Mouse (Mus musculus): ENCODE measurements at regions not wholly inside any gene's neighbourhood (a gene's known extent, or its start where the extent isn't known, plus 50 kb on each side); places are given as distances from the start of the nearest gene placed in this dataset.

DNA sequence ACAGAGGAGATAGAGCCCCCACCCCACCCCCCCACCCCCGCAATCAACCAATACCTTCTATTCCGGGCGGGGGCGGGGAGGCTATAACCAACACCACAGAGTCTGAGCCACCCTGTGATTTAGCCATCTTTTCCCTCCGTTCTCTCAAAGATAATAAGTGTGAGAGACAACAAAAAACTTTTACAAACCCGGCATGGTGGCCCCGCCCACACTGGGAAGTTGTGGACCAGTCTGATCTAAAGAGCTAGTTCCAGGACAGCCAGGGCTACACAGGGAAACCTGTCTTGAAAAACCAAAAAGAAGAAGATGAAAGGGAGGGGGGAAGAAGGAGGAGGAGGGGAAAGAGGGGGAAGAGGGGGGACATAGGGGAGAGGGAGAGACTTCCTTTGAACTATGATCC lies 67.7 kb downstream of the Lao1 start:
- no peak for DNase-seq (ENCODE audit: low read depth, low spot score)
- Histone ChIP-seq H3K27ac (ENCODE audit: control insufficient read depth, low read depth, low read length) (no peak overlapping the region), H3K4me3 (ENCODE audit: control insufficient read depth in 1 of 2, insufficient read depth in 1 of 2, low read depth in 2 of 2, low read length in 2 of 2) (no peak overlapping the region)

DNA sequence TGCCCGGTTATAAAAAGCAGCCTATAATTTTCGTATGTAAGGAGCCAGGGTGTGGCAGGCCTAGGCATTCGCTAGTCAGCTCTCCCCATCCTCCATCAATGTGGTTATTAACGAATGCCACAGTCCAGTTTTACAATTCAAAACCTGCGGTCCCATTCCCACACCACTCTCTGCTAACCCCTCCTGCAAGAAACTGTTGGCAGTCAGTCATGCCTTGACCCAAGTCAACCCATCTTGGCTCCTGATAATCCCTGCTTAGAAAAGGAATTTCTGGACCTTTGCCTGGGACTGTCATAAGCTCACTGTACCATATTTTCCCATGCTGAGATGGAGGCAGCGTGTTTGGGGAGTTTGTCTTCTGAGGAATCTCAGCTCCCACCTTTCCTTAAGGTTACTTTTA lies 68.4 kb downstream of the Lao1 start:
- Histone ChIP-seq H3K79me2 (ENCODE audit: control insufficient read depth, insufficient read depth, low read length, poor library complexity) (no peaks in the 10 kb centered on the region), H3K9ac (ENCODE audit: control insufficient read depth, low read depth, low read length, poor library complexity, severe bottlenecking) (no peak overlapping the region), H3K4me1 (ENCODE audit: control insufficient read depth in 1 of 2, insufficient read depth in 2 of 2, low read length in 2 of 2) (no peaks in the 10 kb centered on the region), H3K27me3 (ENCODE audit: control insufficient read depth in 1 of 2, insufficient read depth in 2 of 2, low read length in 2 of 2) (peaks cover 13 to 17% of the 10 kb centered on the region in 2 experiments), H3K27ac (ENCODE audit: control insufficient read depth, low read depth, low read length) (no peak overlapping the region), H3K36me3 (ENCODE audit: control insufficient read depth in 1 of 2, insufficient read depth in 2 of 2, low read length in 2 of 2) (no peaks in the 10 kb centered on the region), H3K4me3 (ENCODE audit: control insufficient read depth in 1 of 2, insufficient read depth in 1 of 2, low read depth in 2 of 2, low read length in 2 of 2) (no peak overlapping the region), H3K9me3 (replicated peaks; ENCODE audit: insufficient read depth, low read length) (no peaks in the 10 kb centered on the region)
- TF ChIP-seq CTCF (IDR thresholded peaks at IDR 0.05 in 2 of 3, conservative IDR thresholded peaks at IDR 0.05 in 1 of 3; ENCODE audit: control insufficient read depth in 1 of 3, insufficient read depth in 1 of 3, low read depth in 2 of 3, low read length in 3 of 3, poor library complexity in 1 of 3, severe bottlenecking in 1 of 3), result no peak
- TF ChIP-seq POLR2AphosphoS2 (IDR thresholded peaks at IDR 0.05; ENCODE audit: low read length), result no peak
- TF ChIP-seq SMC3 (IDR thresholded peaks at IDR 0.05; ENCODE audit: low read depth, low read length), result no peak
- TF ChIP-seq ZC3H11A (IDR thresholded peaks at IDR 0.05; ENCODE audit: low read depth, low read length), result no peak
- TF ChIP-seq TAL1 (IDR thresholded peaks at IDR 0.05; ENCODE audit: low read length), result no peak
- no peak for TF ChIP-seq EP300 (IDR thresholded peaks at IDR 0.05; ENCODE audit: low read depth in 1 of 2, low read length in 2 of 2)
- TF ChIP-seq ZMIZ1 (IDR thresholded peaks at IDR 0.05; ENCODE audit: low read depth, low read length), result no peak
- no peak for TF ChIP-seq GATA1 (IDR thresholded peaks at IDR 0.05; ENCODE audit: low read depth, low read length)
- TF ChIP-seq GABPA (IDR thresholded peaks at IDR 0.05; ENCODE audit: low read depth, low read length), result no peak
- TF ChIP-seq MXI1 (IDR thresholded peaks at IDR 0.05; ENCODE audit: low read depth, low read length), result no peak
- TF ChIP-seq ZNF384 (IDR thresholded peaks at IDR 0.05; ENCODE audit: low read depth, low read length), result no peak
- TF ChIP-seq ETS1 (IDR thresholded peaks at IDR 0.05; ENCODE audit: low read depth, low read length), result no peak
- no peak for TF ChIP-seq JUND (IDR thresholded peaks at IDR 0.05; ENCODE audit: low read depth, low read length)
- no peak for TF ChIP-seq POLR2AphosphoS5 (IDR thresholded peaks at IDR 0.05; ENCODE audit: borderline replicate concordance, low read depth, low read length)
- no peak for TF ChIP-seq NRF1 (IDR thresholded peaks at IDR 0.05; ENCODE audit: insufficient read depth, low read depth, low read length, poor library complexity, severe bottlenecking)
- TF ChIP-seq MAX (IDR thresholded peaks at IDR 0.05; ENCODE audit: low read length), result no peak
- no peak for TF ChIP-seq ZKSCAN1 (IDR thresholded peaks at IDR 0.05; ENCODE audit: low read depth, low read length)
- no peak for TF ChIP-seq USF2 (IDR thresholded peaks at IDR 0.05; ENCODE audit: borderline replicate concordance in 1 of 2, insufficient read depth in 1 of 2, low read depth in 1 of 2, low read length in 2 of 2)
- TF ChIP-seq TBP (IDR thresholded peaks at IDR 0.05; ENCODE audit: low read depth, low read length), result no peak
- no peak for TF ChIP-seq MYC (IDR thresholded peaks at IDR 0.05; ENCODE audit: low read depth, low read length)
- DNase-seq (ENCODE audit: low read depth, low spot score), result no peak

More for the DNA sequence above, 67.7 kb downstream of the Lao1 start:
- TF ChIP-seq MAX (IDR thresholded peaks at IDR 0.05; ENCODE audit: low read length) (no peak), GATA1 (IDR thresholded peaks at IDR 0.05; ENCODE audit: low read depth, low read length) (no peak), USF1 (IDR thresholded peaks at IDR 0.05; ENCODE audit: low read depth, low read length) (no peak), RCOR1 (IDR thresholded peaks at IDR 0.05; ENCODE audit: low read depth, low read length) (no peak), MXI1 (IDR thresholded peaks at IDR 0.05; ENCODE audit: low read depth, low read length) (no peak), MAZ (IDR thresholded peaks at IDR 0.05; ENCODE audit: low read depth, low read length) (no peak), POLR2AphosphoS2 (IDR thresholded peaks at IDR 0.05; ENCODE audit: low read length) (no peak), SMC3 (IDR thresholded peaks at IDR 0.05; ENCODE audit: low read depth, low read length) (no peak), ETS1 (IDR thresholded peaks at IDR 0.05; ENCODE audit: low read depth, low read length) (no peak), ZC3H11A (IDR thresholded peaks at IDR 0.05; ENCODE audit: low read depth, low read length) (no peak), EP300 (IDR thresholded peaks at IDR 0.05; ENCODE audit: low read depth in 1 of 2, low read length in 2 of 2) (no peak), POLR2A (IDR thresholded peaks at IDR 0.05; ENCODE audit: control insufficient read depth in 1 of 2, insufficient read depth in 1 of 2, low read depth in 1 of 2, low read length in 2 of 2, poor library complexity in 1 of 2) (no peak), ZNF384 (IDR thresholded peaks at IDR 0.05; ENCODE audit: low read depth, low read length) (no peak), TBP (IDR thresholded peaks at IDR 0.05; ENCODE audit: low read depth, low read length) (no peak), UBTF (IDR thresholded peaks at IDR 0.05; ENCODE audit: borderline replicate concordance, insufficient read depth, low read depth, low read length) (no peak)
- H3K9ac ChIP-seq (ENCODE audit: control insufficient read depth, low read depth, low read length, poor library complexity, severe bottlenecking), result no peak overlapping the region
- no peaks in the 10 kb centered on the region for H3K36me3 ChIP-seq (ENCODE audit: control insufficient read depth in 1 of 2, insufficient read depth in 2 of 2, low read length in 2 of 2)
- H3K27me3 ChIP-seq (ENCODE audit: control insufficient read depth in 1 of 2, insufficient read depth in 2 of 2, low read length in 2 of 2), result peaks cover 13 to 17% of the 10 kb centered on the region in 2 experiments
- no peaks in the 10 kb centered on the region for H3K4me1 ChIP-seq (ENCODE audit: control insufficient read depth in 1 of 2, insufficient read depth in 2 of 2, low read length in 2 of 2)
- no peaks in the 10 kb centered on the region for H3K79me2 ChIP-seq (ENCODE audit: control insufficient read depth, insufficient read depth, low read length, poor library complexity)
- H3K9me3 ChIP-seq (replicated peaks; ENCODE audit: insufficient read depth, low read length), result no peaks in the 10 kb centered on the region
